Mouse (Mus musculus): ENCODE measurements around the gene Mettl17. TPM values are rescaled to one million over a fixed set of nuclear protein-coding genes. Genes with fewer than 3 reads are reported as not detected.

Mettl17 gene
- polyA plus RNA-seq, 1 experiment from 2014 or later, result 86.0 TPM

- H3K4me2 ChIP-seq, result no peak overlapping the region
- H3K4me3 ChIP-seq, result no peak overlapping the region
- 42% methylated on average over 8 of the region's 8 CpGs for WGBS
- H3K9ac ChIP-seq, result no peak overlapping the region
- no peaks in the 10 kb centered on the region for H3K9me3 ChIP-seq
- no peaks in the 10 kb centered on the region for H3K36me3 ChIP-seq
- H3K27ac ChIP-seq, result no peak overlapping the region
- ATAC-seq (ENCODE audit: low FRiP score), result no peak
- H3K4me1 ChIP-seq (replicated peaks), result no peaks in the 10 kb centered on the region; the same call in 1 of the 2 replicates
- H3K27me3 ChIP-seq, result no peaks in the 10 kb centered on the region
Observed at GRCm38 (mm10) chr14:51940944-51941560, 56.4 kb downstream of the Mettl17 start.

DNA sequence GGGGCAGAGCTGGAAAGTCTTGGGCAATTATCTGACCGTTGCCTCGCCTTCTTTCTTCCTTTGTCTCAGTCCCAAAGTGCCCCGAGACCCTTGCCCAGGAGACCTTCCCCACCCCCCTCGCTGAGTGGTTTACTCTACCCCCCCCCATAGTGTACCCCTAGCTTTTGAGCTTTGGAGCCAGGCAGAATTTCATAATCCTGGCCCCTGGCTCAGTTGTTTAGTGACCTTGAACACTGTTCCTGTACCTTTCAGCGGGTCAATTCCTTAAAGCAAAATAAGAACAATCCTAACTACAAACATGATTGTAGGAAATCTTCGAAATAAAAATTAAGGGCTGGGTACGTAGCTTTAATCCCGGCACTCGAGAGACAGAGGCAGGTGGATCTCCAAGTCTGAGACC, 56.9 kb downstream of the Mettl17 start:
- ATAC-seq (ENCODE audit: low FRiP score), result no peak
- Histone ChIP-seq H3K36me3 (no peaks in the 10 kb centered on the region), H3K27ac (no peak overlapping the region), H3K27me3 (no peaks in the 10 kb centered on the region), H3K4me1 (replicated peaks) (no peaks in the 10 kb centered on the region; the same call in 1 of the 2 replicates), H3K9me3 (no peaks in the 10 kb centered on the region), H3K9ac (no peak overlapping the region), H3K4me2 (no peak overlapping the region), H3K4me3 (no peak overlapping the region)
- 54% methylated on average over 9 of the region's 9 CpGs for WGBS

- ATAC-seq (ENCODE audit: low FRiP score), result no peak
- H3K27ac ChIP-seq, result no peak overlapping the region
- H3K4me3 ChIP-seq, result no peak overlapping the region
- no peak overlapping the region for H3K4me2 ChIP-seq
- no peaks in the 10 kb centered on the region for H3K27me3 ChIP-seq
- H3K36me3 ChIP-seq, result no peaks in the 10 kb centered on the region
- no peaks in the 10 kb centered on the region; the same call in 1 of the 2 replicates for H3K4me1 ChIP-seq (replicated peaks)
- 70% methylated on average over 7 of the region's 7 CpGs for WGBS
- no peak overlapping the region for H3K9ac ChIP-seq
- no peaks in the 10 kb centered on the region for H3K9me3 ChIP-seq
Observed at GRCm38 (mm10) chr14:51942236-51942635, 57.6 kb downstream of the Mettl17 start.

Small RNAs within 50 kb of the gene (microRNA-seq; reads per million reads assigned to microRNA genes)
- not detected for gene Gm27375

Other genes with a start within 250 kb of the Mettl17 start
- not detected in 2 replicates for gene Gm4181, start 249.2 kb upstream of the Mettl17 start, polyA plus RNA-seq (2015; fragmentation: Nextera tagmentation; extraction: Ambion mirVana)
- gene Gm17079, start 189.4 kb upstream of the Mettl17 start, polyA plus RNA-seq (2015; fragmentation: Nextera tagmentation; extraction: Ambion mirVana), result not detected in 2 replicates
- not detected in 2 replicates for gene Gm5800, start 167.7 kb upstream of the Mettl17 start, polyA plus RNA-seq (2015; fragmentation: Nextera tagmentation; extraction: Ambion mirVana)
- not detected in 2 replicates for gene Ang4, start 111.3 kb upstream of the Mettl17 start, polyA plus RNA-seq (2015; fragmentation: Nextera tagmentation; extraction: Ambion mirVana)
- gene AY358078, start 84.8 kb upstream of the Mettl17 start, polyA plus RNA-seq (2015; fragmentation: Nextera tagmentation; extraction: Ambion mirVana), result not detected in 2 replicates
- not detected in 2 replicates for gene Ear6, start 31.1 kb upstream of the Mettl17 start, polyA plus RNA-seq (2015; fragmentation: Nextera tagmentation; extraction: Ambion mirVana)
- 1.7 and 1.8 TPM in 2 replicates for gene Slc39a2, start 8.0 kb downstream of the Mettl17 start, polyA plus RNA-seq (2015; fragmentation: Nextera tagmentation; extraction: Ambion mirVana)
- 108 and 144 TPM in 2 replicates for gene Ndrg2, start 29.3 kb downstream of the Mettl17 start, polyA plus RNA-seq (2015; fragmentation: Nextera tagmentation; extraction: Ambion mirVana)
- not detected in 2 replicates for gene Tppp2, start 33.6 kb downstream of the Mettl17 start, polyA plus RNA-seq (2015; fragmentation: Nextera tagmentation; extraction: Ambion mirVana)
- gene Rnase13, start 37.9 kb downstream of the Mettl17 start, polyA plus RNA-seq (2015; fragmentation: Nextera tagmentation; extraction: Ambion mirVana), result not detected in 2 replicates
- gene Arhgef40, start 99.9 kb downstream of the Mettl17 start, polyA plus RNA-seq (2015; fragmentation: Nextera tagmentation; extraction: Ambion mirVana), result 76.8 and 83.1 TPM in 2 replicates
- 0.79 and 0.84 TPM in 2 replicates for gene Tmem253, start 130.8 kb downstream of the Mettl17 start, polyA plus RNA-seq (2015; fragmentation: Nextera tagmentation; extraction: Ambion mirVana)
- gene Zfp219, start 135.9 kb downstream of the Mettl17 start, polyA plus RNA-seq (2015; fragmentation: Nextera tagmentation; extraction: Ambion mirVana), result 30.5 and 33.1 TPM in 2 replicates
- not detected in 2 replicates for gene Olfr221, start 157.6 kb downstream of the Mettl17 start, polyA plus RNA-seq (2015; fragmentation: Nextera tagmentation; extraction: Ambion mirVana)
- gene Hnrnpc, start 219.2 kb downstream of the Mettl17 start, polyA plus RNA-seq (2015; fragmentation: Nextera tagmentation; extraction: Ambion mirVana), result 623 and 652 TPM in 2 replicates
- gene Rpgrip1, start 225.9 kb downstream of the Mettl17 start, polyA plus RNA-seq (2015; fragmentation: Nextera tagmentation; extraction: Ambion mirVana), result 51.5 and 54.6 TPM in 2 replicates

Data from hindbrain, embryonic 13.5 days (tissue).